Mouse (Mus musculus) embryonic facial prominence, embryonic 15.5 days (tissue): Measurements from ENCODE around the gene Akt3. TPM values are rescaled to one million over a fixed set of nuclear protein-coding genes. Genes with fewer than 3 reads are reported as not detected.

Source experiments
- ATAC-seq: fragments of 200-750 bp; cut with Nextera tagmentation; 2 replicates; pipeline ENCODE4 v1.8.0; 2017; ENCODE audit warnings: low read depth, moderate TSS enrichment; ENCODE audit not compliant: insufficient number of reproducible peaks, low FRiP score, low TSS enrichment
- H3K27ac ChIP-seq: fragments of 300-500 bp; sonication (generic); replicated peaks from 2 replicates; pipeline ENCODE4 v1.5.1; 2015; ENCODE audit warnings: mild to moderate bottlenecking, inconsistent platforms
- H3K27me3 ChIP-seq: fragments of 300-500 bp; sonication (generic); 2 replicates; pipeline ENCODE4 v1.6.1; 2015; ENCODE audit warnings: inconsistent platforms
- H3K36me3 ChIP-seq: fragments of 300-500 bp; sonication (generic); 2 replicates; pipeline ENCODE4 v1.6.1; 2015; ENCODE audit warnings: mild to moderate bottlenecking, inconsistent platforms
- H3K4me1 ChIP-seq: fragments of 300-500 bp; sonication (generic); 2 replicates; pipeline ENCODE4 v1.6.1; 2015; ENCODE audit warnings: inconsistent platforms
- H3K4me2 ChIP-seq: fragments of 300-500 bp; sonication (generic); replicated peaks from 2 replicates; pipeline ENCODE4 v1.6.1; 2015; ENCODE audit warnings: mild to moderate bottlenecking, inconsistent platforms
- H3K4me3 ChIP-seq: fragments of 300-500 bp; sonication (generic); replicated peaks from 2 replicates; pipeline ENCODE4 v1.5.1; 2015; ENCODE audit warnings: mild to moderate bottlenecking, inconsistent platforms
- H3K9ac ChIP-seq: fragments of 300-500 bp; sonication (generic); 2 replicates; pipeline ENCODE4 v1.6.1; 2015; ENCODE audit warnings: inconsistent platforms
- H3K9me3 ChIP-seq: fragments of 300-500 bp; sonication (generic); replicated peaks from 2 replicates; pipeline ENCODE4 v1.6.1; 2016; ENCODE audit warnings: inconsistent platforms
- WGBS: fragments of 180-500 bp; shearing (Covaris S2); methylation state at CpG from one replicate; pipeline ENCODE4 v1.1.7; 2015; 5-methylcytosine and 5-hydroxymethylcytosine counted together
- polyA plus RNA-seq: library from polyadenylated mRNA; unstranded; fragments of >200 nt; fragmentation: Nextera tagmentation; extraction: Ambion mirVana; gene quantifications from 2 replicates; pipeline ENCODE4 v1.2.1, GENCODE M21; 2015

Akt3 gene
- polyA plus RNA-seq, 1 experiment from 2014 or later = 5.2 TPM

DNA sequence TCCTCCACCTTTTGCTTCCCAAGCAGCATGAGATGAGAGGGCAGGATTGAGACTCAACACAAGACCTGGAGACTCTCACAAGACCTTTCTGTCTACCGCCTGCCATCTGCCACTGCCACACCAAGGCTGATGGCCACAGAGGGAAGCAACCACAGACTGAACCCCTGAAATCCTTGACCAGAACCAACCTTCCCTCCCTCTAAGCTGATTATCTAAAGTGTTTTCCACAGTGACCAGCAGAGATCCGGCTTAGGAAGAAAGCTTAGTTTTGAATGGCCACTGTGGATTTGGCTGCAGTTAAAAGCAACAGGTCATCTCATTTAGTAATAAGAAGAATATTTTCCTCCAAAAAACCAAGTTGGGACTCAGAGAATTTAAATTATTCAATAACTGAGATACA, 276.5 kb downstream of the Akt3 start:
- Histone ChIP-seq H3K4me3 (no peak overlapping the region), H3K9me3 (no peaks in the 10 kb centered on the region), H3K27me3 (no peaks in the 10 kb centered on the region), H3K4me2 (no peak overlapping the region), H3K9ac (no peak overlapping the region), H3K4me1 (peaks cover 15% of the 10 kb centered on the region), H3K36me3 (no peaks in the 10 kb centered on the region), H3K27ac (no peak overlapping the region)
- no peak for ATAC-seq
- 98% methylated on average over 2 of the region's 2 CpGs for whole genome bisulfite sequencing

DNA sequence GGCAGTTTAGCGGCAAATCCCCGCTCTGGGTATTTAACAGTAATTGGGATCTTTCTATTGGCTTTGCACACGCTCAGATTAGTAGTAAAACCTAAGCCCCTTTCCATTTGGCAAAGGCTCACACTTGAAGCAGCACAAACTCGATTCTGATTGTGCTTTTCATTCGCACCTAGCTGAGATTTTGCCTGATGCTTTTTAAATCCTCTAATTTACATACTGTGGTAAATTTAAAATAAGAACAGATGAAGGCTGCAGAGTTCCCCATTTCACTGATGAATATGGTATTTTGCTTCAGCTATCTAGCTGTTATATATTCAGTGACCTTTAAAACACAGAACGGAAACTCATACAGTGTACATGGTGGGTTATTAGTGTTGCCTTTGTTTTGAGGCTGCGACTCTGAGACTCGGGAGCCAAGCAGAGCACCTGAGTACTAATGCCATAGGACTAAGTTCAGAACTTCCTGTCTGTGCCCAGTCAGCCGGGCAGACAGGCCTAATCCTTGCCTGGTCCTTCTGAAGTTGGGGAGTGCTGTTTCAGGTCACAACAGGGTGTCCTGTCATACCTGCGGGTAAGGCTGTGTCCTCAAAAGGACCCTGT, 277.1 kb downstream of the Akt3 start:
- Histone ChIP-seq H3K4me3 (no peak overlapping the region), H3K9me3 (no peaks in the 10 kb centered on the region), H3K27ac (no peak overlapping the region), H3K9ac (no peak overlapping the region), H3K36me3 (no peaks in the 10 kb centered on the region), H3K4me1 (peaks cover 9% of the 10 kb centered on the region), H3K27me3 (no peaks in the 10 kb centered on the region), H3K4me2 (no peak overlapping the region)
- ATAC-seq = no peak
- 79% methylated on average over 10 of the region's 10 CpGs for WGBS

DNA sequence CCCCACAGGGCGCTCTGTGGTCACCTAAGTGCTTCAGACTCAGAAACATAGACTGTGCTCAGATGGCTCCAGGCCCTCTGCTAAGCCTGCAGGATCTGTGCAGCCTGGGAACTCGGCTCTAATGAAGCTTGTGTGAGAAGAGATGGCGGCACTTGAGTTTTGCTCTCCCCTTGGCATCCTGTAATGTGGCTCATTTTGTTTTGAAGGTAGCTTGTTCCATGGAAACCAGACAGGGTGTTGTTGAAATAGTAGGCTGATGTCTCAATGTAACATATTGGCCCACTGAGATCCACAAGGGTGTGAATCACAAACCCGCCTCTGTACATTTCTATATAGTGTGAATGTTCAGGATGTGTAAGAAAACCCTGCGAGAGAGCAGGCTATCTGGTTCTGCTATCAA, 277.9 kb downstream of the Akt3 start:
- H3K9ac ChIP-seq = no peak overlapping the region
- peaks cover 2% of the 10 kb centered on the region for H3K4me1 ChIP-seq
- no peaks in the 10 kb centered on the region for H3K27me3 ChIP-seq
- H3K4me3 ChIP-seq = no peak overlapping the region
- H3K4me2 ChIP-seq = no peak overlapping the region
- no peaks in the 10 kb centered on the region for H3K9me3 ChIP-seq
- no peak overlapping the region for H3K27ac ChIP-seq
- 83% methylated on average over 5 of the region's 5 CpGs for WGBS
- H3K36me3 ChIP-seq = no peaks in the 10 kb centered on the region
- no peak for ATAC-seq

DNA sequence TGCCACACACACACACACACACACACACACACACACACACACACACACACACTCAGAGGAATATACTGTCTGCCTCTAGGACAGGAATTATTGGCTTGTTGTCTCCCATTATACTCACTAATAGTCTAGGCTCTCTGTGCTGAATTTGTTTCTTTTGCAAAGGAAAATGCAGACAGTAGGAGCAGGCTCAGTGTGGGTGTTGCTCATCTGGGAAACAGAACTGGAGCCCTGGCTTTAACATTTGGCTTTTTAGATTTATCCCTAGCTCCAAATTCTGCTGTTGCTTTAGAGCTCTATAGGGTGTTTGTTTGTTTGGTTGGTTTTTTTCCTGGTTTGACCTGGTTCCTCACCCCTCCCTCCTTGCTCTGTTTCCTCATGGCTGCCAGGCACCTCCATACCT, 278.8 kb downstream of the Akt3 start:
- ATAC-seq = no peak
- Histone ChIP-seq H3K4me1 (no peaks in the 10 kb centered on the region), H3K4me3 (no peak overlapping the region), H3K27ac (no peak overlapping the region), H3K9ac (no peak overlapping the region), H3K9me3 (no peaks in the 10 kb centered on the region), H3K36me3 (no peaks in the 10 kb centered on the region), H3K27me3 (no peaks in the 10 kb centered on the region), H3K4me2 (no peak overlapping the region)

DNA sequence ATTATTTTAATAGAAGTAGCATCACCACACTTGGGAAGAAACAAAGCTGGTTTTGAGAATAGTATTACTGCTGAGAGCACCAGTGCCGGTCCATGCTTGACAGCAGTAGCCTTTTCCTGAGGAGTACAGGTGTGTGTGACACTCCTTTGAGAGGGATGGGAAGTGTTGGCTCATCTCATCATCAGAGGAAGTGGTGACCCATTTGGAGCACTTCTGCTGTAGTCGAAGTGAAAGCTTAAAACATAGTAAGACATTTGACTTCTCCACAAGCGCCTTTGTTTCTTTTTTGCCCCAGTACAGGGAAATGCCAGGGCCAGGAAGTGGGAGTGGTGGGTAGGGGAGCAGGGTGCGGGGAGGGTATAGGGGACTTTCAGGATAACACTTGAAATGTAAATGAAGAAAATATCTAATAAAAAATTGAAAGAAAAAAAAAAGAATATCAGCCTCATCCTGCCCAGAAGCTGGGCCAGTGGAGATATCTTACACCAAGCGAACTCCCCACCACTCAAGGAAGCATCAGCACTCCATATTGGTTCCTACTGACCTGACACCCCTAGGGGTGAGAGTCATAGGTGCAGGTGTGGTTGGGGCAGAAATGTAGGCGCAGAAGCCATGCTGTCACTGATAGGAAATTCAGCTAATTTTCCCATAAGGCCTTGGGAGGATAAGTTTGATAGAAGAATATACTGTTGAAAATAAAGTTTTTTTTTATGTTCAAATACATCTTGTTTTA, 284.5 kb downstream of the Akt3 start:
- Histone ChIP-seq H3K9ac (no peak overlapping the region), H3K4me1 (no peaks in the 10 kb centered on the region), H3K27ac (no peak overlapping the region), H3K36me3 (no peaks in the 10 kb centered on the region), H3K4me2 (no peak overlapping the region), H3K9me3 (no peaks in the 10 kb centered on the region), H3K27me3 (no peaks in the 10 kb centered on the region), H3K4me3 (no peak overlapping the region)
- ATAC-seq = no peak
- 74% methylated on average over 6 of the region's 6 CpGs for WGBS

DNA sequence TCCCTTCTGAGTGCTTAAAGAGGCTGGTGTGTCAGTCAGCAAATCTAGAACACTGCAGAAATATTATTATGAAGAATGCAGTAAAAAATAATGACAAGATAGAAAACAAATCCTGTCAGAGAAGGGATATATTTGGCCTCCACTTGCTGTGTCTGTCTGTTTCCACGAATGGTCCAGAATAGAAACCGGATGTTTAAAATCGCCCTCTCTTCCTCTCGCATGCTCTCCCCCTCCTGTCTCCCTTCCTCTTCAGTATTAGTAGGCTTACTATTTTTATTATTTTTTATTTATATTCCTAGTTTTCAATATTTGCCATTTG, 286.6 kb downstream of the Akt3 start:
- Histone ChIP-seq H3K4me1 (no peaks in the 10 kb centered on the region), H3K4me3 (no peak overlapping the region), H3K36me3 (no peaks in the 10 kb centered on the region), H3K27me3 (no peaks in the 10 kb centered on the region), H3K4me2 (no peak overlapping the region), H3K27ac (no peak overlapping the region), H3K9me3 (no peaks in the 10 kb centered on the region), H3K9ac (no peak overlapping the region)
- ATAC-seq = no peak
- 58% methylated on average over 4 of the region's 4 CpGs for WGBS

DNA sequence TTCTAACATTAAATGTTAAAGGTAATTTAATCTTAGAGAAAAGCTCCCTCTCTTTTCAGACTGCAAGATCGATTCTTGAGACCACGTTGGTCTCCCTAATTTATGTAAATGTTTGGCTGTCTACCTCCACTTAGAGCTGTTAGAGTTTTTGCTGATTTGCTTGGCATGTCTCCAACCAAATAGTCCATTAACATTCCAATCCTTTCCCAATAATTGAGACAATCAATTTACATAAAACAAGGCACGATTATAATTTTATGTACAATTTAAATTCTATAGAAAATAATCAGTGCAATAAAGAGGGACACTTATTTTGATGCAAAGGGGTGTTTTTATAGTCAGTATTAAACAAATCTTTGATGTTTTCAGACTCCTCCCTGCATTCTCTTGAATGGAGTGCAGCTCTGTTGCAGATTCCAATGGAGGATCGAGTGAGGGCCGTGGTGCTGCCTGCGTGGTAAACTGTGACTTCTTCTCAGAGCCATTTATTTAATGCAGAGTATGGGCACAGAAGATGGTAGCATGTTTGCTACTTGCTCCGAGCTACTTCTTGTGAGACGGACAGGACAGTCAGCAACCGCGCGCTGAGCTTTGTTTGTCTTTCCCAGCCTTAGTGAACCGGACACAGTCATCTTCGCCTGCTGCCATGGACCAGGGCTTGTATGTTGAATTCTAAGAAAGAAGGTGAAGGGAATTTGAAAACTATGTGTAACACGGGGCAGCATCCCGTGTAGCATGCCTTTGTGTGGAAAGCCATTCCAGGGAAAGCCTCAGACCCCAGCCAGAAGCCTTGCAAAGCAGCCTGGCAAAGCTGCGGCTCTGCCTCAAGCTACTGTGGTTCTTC, 287.1 kb downstream of the Akt3 start:
- no peaks in the 10 kb centered on the region for H3K27me3 ChIP-seq
- no peak for ATAC-seq
- no peaks in the 10 kb centered on the region for H3K4me1 ChIP-seq
- WGBS = 67% methylated on average over 16 of the region's 16 CpGs
- no peak overlapping the region for H3K4me3 ChIP-seq
- no peak overlapping the region for H3K27ac ChIP-seq
- H3K4me2 ChIP-seq = no peak overlapping the region
- H3K9me3 ChIP-seq = no peaks in the 10 kb centered on the region
- no peak overlapping the region for H3K9ac ChIP-seq
- H3K36me3 ChIP-seq = no peaks in the 10 kb centered on the region

Other genes with a start within 250 kb of the Akt3 start
- 2.5 and 4.9 TPM in 2 replicates for gene Zbtb18, start 184.1 kb upstream of the Akt3 start, polyA plus RNA-seq